Mouse (Mus musculus): Measurements from ENCODE around the gene Ly6g6d. TPM values are rescaled to one million over a fixed set of nuclear protein-coding genes. Genes with fewer than 3 reads are reported as not detected.

Ly6g6d gene
- polyA plus RNA-seq, 1 experiment from 2014 or later, result not detected

Other genes starting within 250 kb of the Ly6g6d start
- 32.1 TPM for gene Stk19, start 241.1 kb downstream of the Ly6g6d start, polyA plus RNA-seq (2015; fragmentation: Illumina TruSeq; extraction: RNeasy Lipid Tissue Mini Kit (QIAGEN cat#74804); ENCODE audit: insufficient read depth, low replicate concordance)
- 22.4 TPM for gene Dxo, start 241.0 kb downstream of the Ly6g6d start, polyA plus RNA-seq (2015; fragmentation: Illumina TruSeq; extraction: RNeasy Lipid Tissue Mini Kit (QIAGEN cat#74804); ENCODE audit: insufficient read depth, low replicate concordance)
- 31.3 TPM for gene Skiv2l, start 227.9 kb downstream of the Ly6g6d start, polyA plus RNA-seq (2015; fragmentation: Illumina TruSeq; extraction: RNeasy Lipid Tissue Mini Kit (QIAGEN cat#74804); ENCODE audit: insufficient read depth, low replicate concordance)
- 16.3 TPM for gene Nelfe, start 227.7 kb downstream of the Ly6g6d start, polyA plus RNA-seq (2015; fragmentation: Illumina TruSeq; extraction: RNeasy Lipid Tissue Mini Kit (QIAGEN cat#74804); ENCODE audit: insufficient read depth, low replicate concordance)
- 101 TPM for gene Cfb, start 215.5 kb downstream of the Ly6g6d start, polyA plus RNA-seq (2015; fragmentation: Illumina TruSeq; extraction: RNeasy Lipid Tissue Mini Kit (QIAGEN cat#74804); ENCODE audit: insufficient read depth, low replicate concordance)
- 3.5 TPM for gene Zbtb12, start 198.6 kb downstream of the Ly6g6d start, polyA plus RNA-seq (2015; fragmentation: Illumina TruSeq; extraction: RNeasy Lipid Tissue Mini Kit (QIAGEN cat#74804); ENCODE audit: insufficient read depth, low replicate concordance)
- gene Gm20547, start 196.0 kb downstream of the Ly6g6d start, polyA plus RNA-seq (2015; fragmentation: Illumina TruSeq; extraction: RNeasy Lipid Tissue Mini Kit (QIAGEN cat#74804); ENCODE audit: insufficient read depth, low replicate concordance), result not detected
- gene C2, start 179.8 kb downstream of the Ly6g6d start, polyA plus RNA-seq (2015; fragmentation: Illumina TruSeq; extraction: RNeasy Lipid Tissue Mini Kit (QIAGEN cat#74804); ENCODE audit: insufficient read depth, low replicate concordance), result 38.7 TPM
- 55.6 TPM for gene Ehmt2, start 179.6 kb downstream of the Ly6g6d start, polyA plus RNA-seq (2015; fragmentation: Illumina TruSeq; extraction: RNeasy Lipid Tissue Mini Kit (QIAGEN cat#74804); ENCODE audit: insufficient read depth, low replicate concordance)
- not detected for gene Slc44a4, start 163.6 kb downstream of the Ly6g6d start, polyA plus RNA-seq (2015; fragmentation: Illumina TruSeq; extraction: RNeasy Lipid Tissue Mini Kit (QIAGEN cat#74804); ENCODE audit: insufficient read depth, low replicate concordance)
- gene Neu1, start 146.8 kb downstream of the Ly6g6d start, polyA plus RNA-seq (2015; fragmentation: Illumina TruSeq; extraction: RNeasy Lipid Tissue Mini Kit (QIAGEN cat#74804); ENCODE audit: insufficient read depth, low replicate concordance), result 21.7 TPM
- gene Hspa1b, start 118.8 kb downstream of the Ly6g6d start, polyA plus RNA-seq (2015; fragmentation: Illumina TruSeq; extraction: RNeasy Lipid Tissue Mini Kit (QIAGEN cat#74804); ENCODE audit: insufficient read depth, low replicate concordance), result 1.2 TPM
- gene Gm20481, start 108.2 kb downstream of the Ly6g6d start, polyA plus RNA-seq (2015; fragmentation: Illumina TruSeq; extraction: RNeasy Lipid Tissue Mini Kit (QIAGEN cat#74804); ENCODE audit: insufficient read depth, low replicate concordance), result not detected
- 0.52 TPM for gene Hspa1a, start 105.9 kb downstream of the Ly6g6d start, polyA plus RNA-seq (2015; fragmentation: Illumina TruSeq; extraction: RNeasy Lipid Tissue Mini Kit (QIAGEN cat#74804); ENCODE audit: insufficient read depth, low replicate concordance)
- not detected for gene Hspa1l, start 105.4 kb downstream of the Ly6g6d start, polyA plus RNA-seq (2015; fragmentation: Illumina TruSeq; extraction: RNeasy Lipid Tissue Mini Kit (QIAGEN cat#74804); ENCODE audit: insufficient read depth, low replicate concordance)
- 45.5 TPM for gene Lsm2, start 96.2 kb downstream of the Ly6g6d start, polyA plus RNA-seq (2015; fragmentation: Illumina TruSeq; extraction: RNeasy Lipid Tissue Mini Kit (QIAGEN cat#74804); ENCODE audit: insufficient read depth, low replicate concordance)
- gene Vars, start 77.1 kb downstream of the Ly6g6d start, polyA plus RNA-seq (2015; fragmentation: Illumina TruSeq; extraction: RNeasy Lipid Tissue Mini Kit (QIAGEN cat#74804); ENCODE audit: insufficient read depth, low replicate concordance), result 100 TPM
- gene Vwa7, start 61.5 kb downstream of the Ly6g6d start, polyA plus RNA-seq (2015; fragmentation: Illumina TruSeq; extraction: RNeasy Lipid Tissue Mini Kit (QIAGEN cat#74804); ENCODE audit: insufficient read depth, low replicate concordance), result 0.54 TPM
- gene Sapcd1, start 50.0 kb downstream of the Ly6g6d start, polyA plus RNA-seq (2015; fragmentation: Illumina TruSeq; extraction: RNeasy Lipid Tissue Mini Kit (QIAGEN cat#74804); ENCODE audit: insufficient read depth, low replicate concordance), result 2.6 TPM
- 6.1 TPM for gene Msh5, start 31.3 kb downstream of the Ly6g6d start, polyA plus RNA-seq (2015; fragmentation: Illumina TruSeq; extraction: RNeasy Lipid Tissue Mini Kit (QIAGEN cat#74804); ENCODE audit: insufficient read depth, low replicate concordance)
- 228 TPM for gene Clic1, start 28.1 kb downstream of the Ly6g6d start, polyA plus RNA-seq (2015; fragmentation: Illumina TruSeq; extraction: RNeasy Lipid Tissue Mini Kit (QIAGEN cat#74804); ENCODE audit: insufficient read depth, low replicate concordance)
- gene Ddah2, start 19.0 kb downstream of the Ly6g6d start, polyA plus RNA-seq (2015; fragmentation: Illumina TruSeq; extraction: RNeasy Lipid Tissue Mini Kit (QIAGEN cat#74804); ENCODE audit: insufficient read depth, low replicate concordance), result 3.2 TPM
- gene Ly6g6c, start 12.7 kb downstream of the Ly6g6d start, polyA plus RNA-seq (2015; fragmentation: Illumina TruSeq; extraction: RNeasy Lipid Tissue Mini Kit (QIAGEN cat#74804); ENCODE audit: insufficient read depth, low replicate concordance), result 0.26 TPM
- gene Mpig6b, start 11.9 kb downstream of the Ly6g6d start, polyA plus RNA-seq (2015; fragmentation: Illumina TruSeq; extraction: RNeasy Lipid Tissue Mini Kit (QIAGEN cat#74804); ENCODE audit: insufficient read depth, low replicate concordance), result 2.5 TPM
- gene Ly6g6e, start 1.2 kb downstream of the Ly6g6d start, polyA plus RNA-seq (2015; fragmentation: Illumina TruSeq; extraction: RNeasy Lipid Tissue Mini Kit (QIAGEN cat#74804); ENCODE audit: insufficient read depth, low replicate concordance), result not detected
- gene Ly6g6f, start 7.5 kb upstream of the Ly6g6d start, polyA plus RNA-seq (2015; fragmentation: Illumina TruSeq; extraction: RNeasy Lipid Tissue Mini Kit (QIAGEN cat#74804); ENCODE audit: insufficient read depth, low replicate concordance), result 0.93 TPM
- 19.7 TPM for gene Abhd16a, start 11.2 kb upstream of the Ly6g6d start, polyA plus RNA-seq (2015; fragmentation: Illumina TruSeq; extraction: RNeasy Lipid Tissue Mini Kit (QIAGEN cat#74804); ENCODE audit: insufficient read depth, low replicate concordance)
- not detected for gene Ly6g5c, start 30.2 kb upstream of the Ly6g6d start, polyA plus RNA-seq (2015; fragmentation: Illumina TruSeq; extraction: RNeasy Lipid Tissue Mini Kit (QIAGEN cat#74804); ENCODE audit: insufficient read depth, low replicate concordance)
- 1.6 TPM for gene Ly6g5b, start 37.4 kb upstream of the Ly6g6d start, polyA plus RNA-seq (2015; fragmentation: Illumina TruSeq; extraction: RNeasy Lipid Tissue Mini Kit (QIAGEN cat#74804); ENCODE audit: insufficient read depth, low replicate concordance)
- 24.2 TPM for gene Gpank1, start 43.4 kb upstream of the Ly6g6d start, polyA plus RNA-seq (2015; fragmentation: Illumina TruSeq; extraction: RNeasy Lipid Tissue Mini Kit (QIAGEN cat#74804); ENCODE audit: insufficient read depth, low replicate concordance)
- 133 TPM for gene Csnk2b, start 44.0 kb upstream of the Ly6g6d start, polyA plus RNA-seq (2015; fragmentation: Illumina TruSeq; extraction: RNeasy Lipid Tissue Mini Kit (QIAGEN cat#74804); ENCODE audit: insufficient read depth, low replicate concordance)
- gene D17H6S53E, start 48.3 kb upstream of the Ly6g6d start, polyA plus RNA-seq (2015; fragmentation: Illumina TruSeq; extraction: RNeasy Lipid Tissue Mini Kit (QIAGEN cat#74804); ENCODE audit: insufficient read depth, low replicate concordance), result 15.5 TPM
- gene Apom, start 54.0 kb upstream of the Ly6g6d start, polyA plus RNA-seq (2015; fragmentation: Illumina TruSeq; extraction: RNeasy Lipid Tissue Mini Kit (QIAGEN cat#74804); ENCODE audit: insufficient read depth, low replicate concordance), result 0.33 TPM
- 69.9 TPM for gene Bag6, start 57.1 kb upstream of the Ly6g6d start, polyA plus RNA-seq (2015; fragmentation: Illumina TruSeq; extraction: RNeasy Lipid Tissue Mini Kit (QIAGEN cat#74804); ENCODE audit: insufficient read depth, low replicate concordance)
- gene Prrc2a, start 86.8 kb upstream of the Ly6g6d start, polyA plus RNA-seq (2015; fragmentation: Illumina TruSeq; extraction: RNeasy Lipid Tissue Mini Kit (QIAGEN cat#74804); ENCODE audit: insufficient read depth, low replicate concordance), result 58.2 TPM
- gene Aif1, start 98.0 kb upstream of the Ly6g6d start, polyA plus RNA-seq (2015; fragmentation: Illumina TruSeq; extraction: RNeasy Lipid Tissue Mini Kit (QIAGEN cat#74804); ENCODE audit: insufficient read depth, low replicate concordance), result 157 TPM
- 139 TPM for gene Lst1, start 110.4 kb upstream of the Ly6g6d start, polyA plus RNA-seq (2015; fragmentation: Illumina TruSeq; extraction: RNeasy Lipid Tissue Mini Kit (QIAGEN cat#74804); ENCODE audit: insufficient read depth, low replicate concordance)
- 99.6 TPM for gene Ltb, start 116.4 kb upstream of the Ly6g6d start, polyA plus RNA-seq (2015; fragmentation: Illumina TruSeq; extraction: RNeasy Lipid Tissue Mini Kit (QIAGEN cat#74804); ENCODE audit: insufficient read depth, low replicate concordance)
- gene Tnf, start 123.9 kb upstream of the Ly6g6d start, polyA plus RNA-seq (2015; fragmentation: Illumina TruSeq; extraction: RNeasy Lipid Tissue Mini Kit (QIAGEN cat#74804); ENCODE audit: insufficient read depth, low replicate concordance), result 15.3 TPM
- 24.3 TPM for gene Lta, start 127.3 kb upstream of the Ly6g6d start, polyA plus RNA-seq (2015; fragmentation: Illumina TruSeq; extraction: RNeasy Lipid Tissue Mini Kit (QIAGEN cat#74804); ENCODE audit: insufficient read depth, low replicate concordance)
- 0.72 TPM for gene Gm16181, start 142.8 kb upstream of the Ly6g6d start, polyA plus RNA-seq (2015; fragmentation: Illumina TruSeq; extraction: RNeasy Lipid Tissue Mini Kit (QIAGEN cat#74804); ENCODE audit: insufficient read depth, low replicate concordance)
- gene Atp6v1g2, start 155.6 kb upstream of the Ly6g6d start, polyA plus RNA-seq (2015; fragmentation: Illumina TruSeq; extraction: RNeasy Lipid Tissue Mini Kit (QIAGEN cat#74804); ENCODE audit: insufficient read depth, low replicate concordance), result 14.4 TPM
- 3.1 TPM for gene Nfkbil1, start 157.7 kb upstream of the Ly6g6d start, polyA plus RNA-seq (2015; fragmentation: Illumina TruSeq; extraction: RNeasy Lipid Tissue Mini Kit (QIAGEN cat#74804); ENCODE audit: insufficient read depth, low replicate concordance)
- gene Ddx39b, start 163.7 kb upstream of the Ly6g6d start, polyA plus RNA-seq (2015; fragmentation: Illumina TruSeq; extraction: RNeasy Lipid Tissue Mini Kit (QIAGEN cat#74804); ENCODE audit: insufficient read depth, low replicate concordance), result 220 TPM
- 1,132 TPM for gene H2-D1, start 184.7 kb upstream of the Ly6g6d start, polyA plus RNA-seq (2015; fragmentation: Illumina TruSeq; extraction: RNeasy Lipid Tissue Mini Kit (QIAGEN cat#74804); ENCODE audit: insufficient read depth, low replicate concordance)
- gene H2-Q1, start 242.3 kb upstream of the Ly6g6d start, polyA plus RNA-seq (2015; fragmentation: Illumina TruSeq; extraction: RNeasy Lipid Tissue Mini Kit (QIAGEN cat#74804); ENCODE audit: insufficient read depth, low replicate concordance), result not detected